ENCODE assay signal across 8 mouse cellular contexts in genomic region chr14:21552958-21553357, GRCm38 (mm10).
A peak's percentile ranks its signal among the peaks of the same experiment; 100 is the strongest.
DNase-seq lines count a peak whose midpoint lies in the region.

No protein-coding gene starts in this region.

- intact Hi-C loops in left cerebral cortex, postnatal 10 days (cut with DNase I) = no loop called here
- intact Hi-C loops in gastrocnemius, postnatal 36 days (cut with DNase I) = no loop called here
- intact Hi-C loops in heart, postnatal 14 days (cut with DNase I) = no loop called here

- peak; percentile 43 to 55 for DNase-seq in left cerebral cortex, adult 18-20 months (ENCODE audit: low spot score in 2 of 2)
- DNase-seq in left cerebral cortex, postnatal 10 days (ENCODE audit: extremely low spot score in 1 of 2, low spot score in 2 of 2) = no peak
- DNase-seq in fat pad, adult 2 months (ENCODE audit: extremely low read depth, low read depth, low spot score) = peak; percentile 61
- peak; percentile 26 for DNase-seq in kidney, postnatal 14 days
- DNase-seq in lung, postnatal 4 days = peak; percentile 49 to 70
- DNase-seq in gastrocnemius, postnatal 36 days = no peak
- no peak for DNase-seq in heart, postnatal 14 days
- DNase-seq in testis, postnatal 14 days (ENCODE audit: low spot score) = no peak

Comparison
In these comparisons a context has a peak if more than half of its experiments do, and no peak if none do; other contexts are left out.
1. DNase-seq: peak in left cerebral cortex, adult 18-20 months (2 of 2), fat pad, adult 2 months (single experiment), kidney, postnatal 14 days (single experiment) and lung, postnatal 4 days (2 of 2); none in left cerebral cortex, postnatal 10 days (0 of 2), gastrocnemius, postnatal 36 days (0 of 2), heart, postnatal 14 days (0 of 2) and testis, postnatal 14 days (single experiment).